ENCODE assay signal across 8 mouse cellular contexts in the genomic region with DNA sequence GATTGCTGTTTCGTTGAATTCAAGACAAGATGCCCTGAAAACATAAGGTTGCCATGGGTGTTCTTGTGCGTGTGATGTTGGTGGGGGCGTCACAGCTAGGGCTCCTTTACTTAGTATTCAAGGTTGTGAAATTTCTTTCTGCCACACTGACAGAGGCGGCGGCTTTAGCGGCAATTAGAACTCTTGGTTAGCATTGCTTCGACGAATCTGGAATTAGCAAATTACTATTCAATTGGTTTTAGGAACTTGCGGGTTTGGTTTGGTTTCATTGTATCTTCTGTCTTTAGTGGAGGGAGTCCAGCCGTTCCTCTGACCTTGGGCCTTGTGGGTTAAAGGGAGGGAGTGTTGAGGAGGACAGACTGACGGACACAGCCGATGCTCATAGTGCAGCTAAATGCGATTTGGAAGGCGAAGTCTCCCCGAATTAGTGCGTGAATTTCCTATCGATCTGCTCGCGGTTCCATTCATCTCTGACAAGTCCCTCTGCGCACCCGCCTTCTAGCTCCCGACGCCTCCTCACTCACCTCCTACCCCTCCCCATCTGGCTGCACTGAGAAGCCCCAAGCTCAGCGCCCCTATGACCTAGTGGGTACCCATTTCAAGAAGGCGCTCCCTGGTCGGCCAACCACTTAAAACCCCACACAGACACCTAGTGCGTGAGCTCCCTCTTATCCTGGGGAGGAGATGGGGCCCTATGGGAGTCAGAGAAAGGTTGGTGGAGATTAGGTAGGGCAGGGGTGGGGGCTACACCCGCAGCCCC. TPM values are rescaled to one million over a fixed set of nuclear protein-coding genes. Genes with fewer than 3 reads are reported as not detected.
A peak's percentile ranks its signal among the peaks of the same experiment; 100 is the strongest.
DNase-seq lines count a peak whose midpoint lies in the region; ATAC-seq and TF ChIP-seq lines count a peak whose summit lies in the region.

Gene Hoxb4, plus strand, starts transcription at position 660 of the 760 bp plus-strand sequence.

- no peak within 1 kb of the TSS for H3K27ac ChIP-seq in ES-E14 (ENCODE audit: insufficient read depth, low read depth, low read length, poor library complexity, severe bottlenecking)
- H3K27ac ChIP-seq in forebrain, postnatal 0 days (ENCODE audit: low read depth, low read length), result no peak within 1 kb of the TSS
- H3K27ac ChIP-seq in liver, embryonic 15.5 days (replicated peaks), result peak within 1 kb of the TSS; percentile 74

- no peak within 1 kb of the TSS for H3K9ac ChIP-seq in ES-E14 (ENCODE audit: insufficient read depth, low read depth, low read length, poor library complexity, severe bottlenecking)
- H3K9ac ChIP-seq in forebrain, postnatal 0 days, result no peak within 1 kb of the TSS
- peak within 1 kb of the TSS; percentile 30; the same call in 1 of the 2 replicates for H3K9ac ChIP-seq in liver, embryonic 15.5 days

- peaks cover 99% of the 10 kb centered on the region for H3K27me3 ChIP-seq in erythroblast, embryonic 14.5 days (ENCODE audit: control insufficient read depth)
- H3K27me3 ChIP-seq in forebrain, postnatal 0 days (ENCODE audit: insufficient read depth, low read length), result peaks cover 99% of the 10 kb centered on the region
- peaks cover 99% of the 10 kb centered on the region for H3K27me3 ChIP-seq in liver, embryonic 15.5 days

- 1% methylated on average over 28 of the region's 28 CpGs for WGBS in forebrain, postnatal 0 days
- 7% methylated on average over 28 of the region's 28 CpGs for WGBS in liver, embryonic 15.5 days (ENCODE audit: insufficient replicate concordance)

- H3K9me3 ChIP-seq in erythroblast, embryonic 14.5 days (ENCODE audit: control insufficient read depth, low read length), result no peaks in the 10 kb centered on the region
- H3K9me3 ChIP-seq in ES-E14 (ENCODE audit: control insufficient read depth, insufficient read depth, low read depth, low read length), result no peaks in the 10 kb centered on the region
- H3K9me3 ChIP-seq in forebrain, postnatal 0 days (ENCODE audit: low read length), result no peaks in the 10 kb centered on the region
- no peaks in the 10 kb centered on the region for H3K9me3 ChIP-seq in liver, embryonic 15.5 days (replicated peaks)

- H3K4me3 ChIP-seq in erythroblast, embryonic 14.5 days (replicated peaks), result peak within 1 kb of the TSS; percentile 16
- peak within 1 kb of the TSS; percentile 48 to 65 for H3K4me3 ChIP-seq in ES-E14 (ENCODE audit: insufficient read depth in 1 of 2, low read depth in 1 of 2, low read length in 2 of 2, poor library complexity in 1 of 2, severe bottlenecking in 1 of 2)
- H3K4me3 ChIP-seq in forebrain, postnatal 0 days (ENCODE audit: low read depth, low read length), result no peak within 1 kb of the TSS
- H3K4me3 ChIP-seq in liver, embryonic 15.5 days (replicated peaks), result peak within 1 kb of the TSS; percentile 46

- H3K4me1 ChIP-seq in erythroblast, embryonic 14.5 days (ENCODE audit: control insufficient read depth), result no peaks in the 10 kb centered on the region
- no peaks in the 10 kb centered on the region for H3K4me1 ChIP-seq in ES-E14 (ENCODE audit: control insufficient read depth in 2 of 2, insufficient read depth in 2 of 2, low read length in 2 of 2, poor library complexity in 1 of 2)
- H3K4me1 ChIP-seq in forebrain, postnatal 0 days (ENCODE audit: insufficient read depth), result no peaks in the 10 kb centered on the region
- H3K4me1 ChIP-seq in liver, embryonic 15.5 days (replicated peaks), result no peaks in the 10 kb centered on the region; the same call in 1 of the 2 replicates

- H3K36me3 ChIP-seq in erythroblast, embryonic 14.5 days (ENCODE audit: control insufficient read depth), result no peaks in the 10 kb centered on the region
- H3K36me3 ChIP-seq in ES-E14 (ENCODE audit: control insufficient read depth, insufficient read depth, low read length, poor library complexity, severe bottlenecking), result no peaks in the 10 kb centered on the region
- no peaks in the 10 kb centered on the region for H3K36me3 ChIP-seq in forebrain, postnatal 0 days (ENCODE audit: insufficient read depth)
- no peaks in the 10 kb centered on the region for H3K36me3 ChIP-seq in liver, embryonic 15.5 days (replicated peaks)

- H3K4me2 ChIP-seq in forebrain, postnatal 0 days (ENCODE audit: low read depth), result peak within 1 kb of the TSS; percentile 10; the same call in 1 of the 2 replicates
- peak within 1 kb of the TSS; percentile 52 for H3K4me2 ChIP-seq in liver, embryonic 15.5 days

- ATAC-seq in erythroblast, adult 5-6 weeks (replicated peaks; ENCODE audit: low FRiP score, poor library complexity, severe bottlenecking), result no peak
- ATAC-seq in forebrain, postnatal 0 days, result no peak
- ATAC-seq in liver, embryonic 15.5 days (ENCODE audit: insufficient read depth), result no peak

- no peak for TF ChIP-seq CTCF in forebrain, postnatal 0 days (IDR thresholded peaks at IDR 0.05; ENCODE audit: low read depth)

- DNase-seq in ES-E14 (ENCODE audit: low read depth, low spot score), result no peak
- peak; percentile 62 for DNase-seq in forebrain, postnatal 0 days
- DNase-seq in Muller cell, postnatal 12 days (ENCODE audit: inconsistent ontology term), result no peak
- DNase-seq in gastrocnemius, adult 8-10 months (ENCODE audit: low spot score in 2 of 2), result no peak
- no peak for DNase-seq in spleen, postnatal 10 days (ENCODE audit: low spot score in 2 of 2)

- in situ Hi-C loops in ES-E14 (cut with MboI; ENCODE audit: low sequenced_read_pairs in 2 of 2, unreplicated experiment in 2 of 2), result no loop called here

TF ChIP-seq in ES-E14, 5 proteins besides CTCF, POLR2A, EP300 and RAD21:
- TF ChIP-seq CHD2 (IDR thresholded peaks at IDR 0.05; ENCODE audit: low read depth, low read length) (no peak), MAFK (IDR thresholded peaks at IDR 0.05; ENCODE audit: insufficient read depth, low read depth, low read length) (no peak), ZNF384 (IDR thresholded peaks at IDR 0.05; ENCODE audit: low read depth, low read length) (no peak), ZC3H11A (IDR thresholded peaks at IDR 0.05; ENCODE audit: borderline replicate concordance, low read depth, low read length) (no peak), HCFC1 (IDR thresholded peaks at IDR 0.05; ENCODE audit: borderline replicate concordance, insufficient read depth, low read length) (no peak)

RNA-seq across cellular contexts. Expression of gene Hoxb4, which starts in this region (rescaled TPM):
- not detected in 2 replicates for polyA plus RNA-seq in erythroblast, embryonic 14.5 days (2012)
- 0.63 TPM in 1 of 2 replicates, not detected in the other for total RNA-seq in erythroblast, adult 5-6 weeks (2015; ENCODE audit: low replicate concordance)
- 0.56 and 0.77 TPM in 2 replicates for total RNA-seq in erythroblast, adult 5-6 weeks (2017; ENCODE audit: low replicate concordance)
- 0.21 and 1.2 TPM in 2 replicates for total RNA-seq in ES-E14 (2012; rRNA removed)
- not detected in 2 replicates for total RNA-seq in forebrain, postnatal 0 days (2014; rRNA removed)
- polyA plus RNA-seq in forebrain, postnatal 0 days (2015; fragmentation: Nextera tagmentation; extraction: Ambion mirVana), result not detected in 2 replicates
- 0.10 TPM in 2 replicates for polyA plus RNA-seq in liver, embryonic 15.5 days (2015; fragmentation: Nextera tagmentation; extraction: Ambion mirVana)
- under 1 TPM; 0.15 to 0.46 (median 0.21) TPM for total RNA-seq in gastrocnemius, adult 8-10 months (2022)

Comparison
In these comparisons a context has a peak if more than half of its experiments do, and no peak if none do; other contexts are left out.
1. Peak in DNase-seq and H3K4me2 ChIP-seq in forebrain, postnatal 0 days; RNA of the gene not detected or under 1 TPM.